Mouse (Mus musculus): ENCODE results near the gene Rb1.

Gene Rb1

GRCm38 (mm10) chr14:73143710-73144420, 181.8 kb downstream of the Rb1 start:
- DNase-seq, result no peak

DNA sequence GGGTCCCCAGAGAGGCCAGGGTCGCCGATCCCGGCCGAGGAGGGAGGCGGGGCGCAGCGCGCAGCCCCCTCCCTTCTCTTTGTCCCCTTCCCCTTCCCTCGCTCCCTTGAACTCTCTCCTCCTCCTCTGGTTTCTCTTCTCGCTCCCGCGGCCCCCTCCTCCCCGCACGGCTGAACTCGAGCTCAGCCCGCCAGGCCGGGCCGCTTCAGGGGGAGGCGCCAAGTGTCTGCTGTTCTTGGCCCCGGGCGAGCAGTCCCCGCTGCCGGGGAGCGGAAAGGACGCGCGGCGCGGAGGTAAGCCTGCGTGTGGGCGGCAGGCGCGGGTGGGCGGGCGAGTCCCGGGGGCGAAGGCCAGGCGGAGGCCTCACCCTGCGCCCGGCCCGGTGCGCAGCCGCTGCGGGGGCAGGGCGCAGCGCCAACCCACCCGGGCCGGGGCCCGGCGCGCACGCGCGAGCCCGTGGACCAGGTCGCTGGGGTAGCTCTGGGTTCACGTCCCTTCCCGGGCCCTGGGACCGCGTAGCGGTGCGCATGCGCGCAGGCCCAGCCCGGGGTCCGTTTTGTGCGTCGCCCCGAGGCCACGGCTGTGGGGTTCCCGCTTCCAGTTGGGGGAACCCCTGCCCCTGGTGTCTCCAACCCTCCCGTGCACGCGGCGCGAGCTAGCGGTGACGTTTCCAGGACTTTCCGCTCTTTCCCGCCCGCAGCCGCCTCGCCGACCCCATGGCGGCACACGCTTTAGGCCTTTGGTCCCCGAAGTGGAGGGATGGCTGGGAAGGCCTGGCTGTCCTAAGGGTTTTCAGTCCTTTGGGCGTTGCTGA, 182.5 kb downstream of the Rb1 start:
- DNase-seq, result peak; percentile 93

- DNase-seq, result no peak
Observed at GRCm38 (mm10) chr14:73142421-73142895, 183.2 kb downstream of the Rb1 start.

- no peak for DNase-seq
Observed at GRCm38 (mm10) chr14:73141800-73142199, 183.8 kb downstream of the Rb1 start.

DNA sequence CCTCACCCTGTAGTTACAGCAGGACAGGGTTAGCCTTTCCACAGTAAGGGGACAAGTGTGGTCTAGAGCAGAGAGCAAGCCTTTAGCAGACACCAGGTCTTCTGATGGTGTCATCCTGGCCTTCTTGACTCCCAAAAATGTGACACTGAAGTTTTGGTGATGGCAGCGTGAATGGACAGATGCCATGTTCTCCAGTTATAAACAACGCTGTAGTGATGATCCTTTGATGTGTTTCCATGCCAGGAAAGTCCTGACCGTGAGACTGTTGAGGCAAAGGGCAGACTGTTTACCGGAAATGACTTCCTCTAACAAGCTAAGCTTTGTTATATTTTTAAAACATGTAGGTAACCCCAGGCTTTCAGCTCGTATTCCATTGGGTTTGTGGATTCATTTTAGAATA, 185.8 kb downstream of the Rb1 start:
- no peak for DNase-seq

GRCm38 (mm10) chr14:73138483-73138882, 187.1 kb downstream of the Rb1 start:
- DNase-seq, result no peak

DNA sequence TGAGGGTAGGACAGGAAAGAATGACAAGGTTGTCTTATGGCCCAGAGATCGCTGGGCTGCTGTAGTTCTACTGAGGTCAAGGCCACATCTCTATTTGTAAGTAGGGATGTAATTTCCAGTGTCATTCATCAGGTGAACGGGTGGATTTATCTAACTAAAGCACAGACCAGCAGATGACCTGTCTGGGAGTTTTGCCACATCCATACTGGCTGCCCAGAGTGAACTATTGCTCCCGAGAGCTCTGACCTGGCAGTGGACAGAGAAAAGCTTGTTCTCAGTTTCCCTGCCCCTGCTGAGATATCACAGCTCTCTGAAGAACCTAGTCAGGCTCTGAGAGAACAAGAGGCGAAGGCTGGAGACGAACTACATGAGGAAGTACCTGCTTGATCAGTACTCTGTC, 188.4 kb downstream of the Rb1 start:
- no peak for DNase-seq
